Mouse (Mus musculus) liver, embryonic 14.5 days (tissue): ENCODE data around the gene Hsd17b13.

Experiments
- CTCF ChIP-seq: IDR thresholded peaks from 2 replicates; pipeline ENCODE4 v1.5.1; 2016; ENCODE audit warnings: antibody characterized with exemption, low read depth, control low read depth
- EP300 ChIP-seq: IDR thresholded peaks from 2 replicates; pipeline ENCODE4 v1.6.1; 2016; ENCODE audit warnings: antibody characterized with exemption, low read depth

DNA sequence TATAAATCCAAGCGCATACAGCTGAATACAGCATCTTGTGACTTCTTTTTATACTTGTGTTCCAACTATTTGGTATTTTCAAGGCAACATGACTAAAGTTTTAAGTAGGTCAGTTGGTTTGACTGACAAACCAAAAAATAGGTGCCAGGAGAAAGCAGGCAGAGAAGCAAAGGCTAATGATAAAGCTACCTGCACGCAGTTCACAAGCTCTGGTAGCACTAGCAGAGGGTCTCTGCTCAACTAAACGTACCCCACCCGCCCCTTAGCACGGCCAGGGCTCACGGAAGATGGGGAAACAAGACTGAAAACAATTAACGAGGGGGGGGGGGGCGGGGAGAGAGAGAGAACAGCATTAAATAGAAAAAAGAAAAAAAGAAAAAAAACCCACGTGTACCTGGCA, 67.1 kb downstream of the Hsd17b13 start:
- TF ChIP-seq CTCF (no peak), EP300 (no peak)
